Mouse (Mus musculus) testis, adult 2 months (tissue): Measurements from ENCODE around the gene Ano10. TPM values are rescaled to one million over a fixed set of nuclear protein-coding genes. Genes with fewer than 3 reads are reported as not detected.
"Not testable (repeated sequence)": the region's sequence is repeated elsewhere in the genome, so short reads cannot be mapped to it uniquely, and the experiment has no call there.

ENCODE experiments used
- H3K27ac ChIP-seq: fragments of 200-500 bp; 2 replicates; pipeline ENCODE4 v1.5.1; 2012; ENCODE audit warnings: low read depth, low read length; ENCODE audit not compliant: control insufficient read depth, insufficient read depth
- H3K27me3 ChIP-seq: fragments of 200-500 bp; 2 replicates; pipeline ENCODE4 v1.6.1; 2012; ENCODE audit warnings: mild to moderate bottlenecking, low read length, moderate library complexity; ENCODE audit not compliant: control insufficient read depth, insufficient read depth
- H3K36me3 ChIP-seq: fragments of 200-500 bp; 2 replicates; pipeline ENCODE4 v1.6.1; 2012; ENCODE audit warnings: mild to moderate bottlenecking, low read length; ENCODE audit not compliant: control insufficient read depth, insufficient read depth
- H3K4me1 ChIP-seq: fragments of 200-500 bp; 2 replicates; pipeline ENCODE4 v1.6.1; 2012; ENCODE audit warnings: low read length; ENCODE audit not compliant: control insufficient read depth, insufficient read depth
- H3K4me3 ChIP-seq: fragments of 200-500 bp; 2 replicates; pipeline ENCODE4 v1.5.1; 2012; ENCODE audit warnings: low read depth, mild to moderate bottlenecking, low read length, moderate library complexity, mixed read lengths; ENCODE audit not compliant: control insufficient read depth
- CTCF ChIP-seq: fragments of 200-500 bp; IDR thresholded peaks from 2 replicates; pipeline ENCODE4 v1.5.1; 2012; ENCODE audit warnings: low read depth, mild to moderate bottlenecking, inconsistent platforms, low read length, moderate library complexity; ENCODE audit not compliant: control insufficient read depth, insufficient read depth, insufficient replicate concordance
- POLR2A ChIP-seq: fragments of 200-500 bp; IDR thresholded peaks from 2 replicates; pipeline ENCODE4 v1.6.1; 2012; ENCODE audit warnings: low read depth, mild to moderate bottlenecking, inconsistent platforms, low read length, moderate library complexity; ENCODE audit not compliant: control insufficient read depth
- polyA plus RNA-seq: library from polyadenylated mRNA; depleted of rRNA; stranded (reverse); fragments of >200 nt; gene quantifications from 2 replicates; pipeline ENCODE4 v1.2.3, GENCODE M21; 2012

The Ano10 gene
- polyA plus RNA-seq, 1 experiment: 53.8 TPM

- H3K4me1 ChIP-seq: no peaks in the 10 kb centered on the region
- H3K36me3 ChIP-seq: no peaks in the 10 kb centered on the region
- H3K4me3 ChIP-seq: no peak overlapping the region
- H3K27ac ChIP-seq: no peak overlapping the region
- H3K27me3 ChIP-seq: no peaks in the 10 kb centered on the region
- TF ChIP-seq CTCF (no peak), POLR2A (no peak)
Measured at GRCm38 (mm10) chr9:122173405-122174233, 120.6 kb downstream of the Ano10 start.

GRCm38 (mm10) chr9:122172612-122173186 lies 121.5 kb downstream of the Ano10 start:
- Histone ChIP-seq H3K4me3 (no peak overlapping the region), H3K4me1 (no peaks in the 10 kb centered on the region), H3K36me3 (no peaks in the 10 kb centered on the region), H3K27me3 (no peaks in the 10 kb centered on the region), H3K27ac (no peak overlapping the region)
- no peak for TF ChIP-seq POLR2A

- no peak overlapping the region for H3K4me3 ChIP-seq
- no peaks in the 10 kb centered on the region for H3K4me1 ChIP-seq
- H3K27ac ChIP-seq: no peak overlapping the region
- no peak for TF ChIP-seq POLR2A
- TF ChIP-seq CTCF: no peak
- H3K27me3 ChIP-seq: no peaks in the 10 kb centered on the region
- H3K36me3 ChIP-seq: no peaks in the 10 kb centered on the region
Measured at GRCm38 (mm10) chr9:122169901-122170300, 124.3 kb downstream of the Ano10 start.

- not testable (repeated sequence) for H3K4me3 ChIP-seq, H3K4me1 ChIP-seq, H3K27me3 ChIP-seq, H3K27ac ChIP-seq, H3K36me3 ChIP-seq
Measured at GRCm38 (mm10) chr9:122167719-122168118, 126.5 kb downstream of the Ano10 start.

GRCm38 (mm10) chr9:122164535-122164934 lies 129.7 kb downstream of the Ano10 start:
- no peak for TF ChIP-seq POLR2A
- TF ChIP-seq CTCF: no peak
- Histone ChIP-seq H3K4me3 (no peak overlapping the region), H3K36me3 (no peaks in the 10 kb centered on the region), H3K27ac (no peak overlapping the region), H3K27me3 (no peaks in the 10 kb centered on the region), H3K4me1 (no peaks in the 10 kb centered on the region)

GRCm38 (mm10) chr9:122157079-122157441 lies 137.2 kb downstream of the Ano10 start:
- H3K4me1 ChIP-seq: no peaks in the 10 kb centered on the region; the same call in 1 of the 2 replicates
- no peaks in the 10 kb centered on the region for H3K27me3 ChIP-seq
- no peak overlapping the region for H3K4me3 ChIP-seq
- no peak for TF ChIP-seq CTCF
- H3K27ac ChIP-seq: no peak overlapping the region
- H3K36me3 ChIP-seq: no peaks in the 10 kb centered on the region

GRCm38 (mm10) chr9:122156389-122157078 lies 137.7 kb downstream of the Ano10 start:
- H3K4me3 ChIP-seq: no peak overlapping the region
- H3K27ac ChIP-seq: no peak overlapping the region
- no peaks in the 10 kb centered on the region for H3K27me3 ChIP-seq
- no peaks in the 10 kb centered on the region; the same call in 1 of the 2 replicates for H3K4me1 ChIP-seq
- H3K36me3 ChIP-seq: no peaks in the 10 kb centered on the region
- peak; percentile 83 for TF ChIP-seq CTCF
- TF ChIP-seq POLR2A: no peak
